Mouse (Mus musculus): ENCODE measurements around the gene Nop9. TPM values are rescaled to one million over a fixed set of nuclear protein-coding genes. Genes with fewer than 3 reads are reported as not detected.

Nop9 gene
- total RNA-seq, 2 experiments from 2014 or later = 9.0 to 9.4 TPM

- no peak for DNase-seq (ENCODE audit: low spot score)
These were observed 17.4 kb upstream of the Nop9 start for GRCm38 (mm10) chr14:55727889-55728685.

GRCm38 (mm10) chr14:55730116-55730515, 15.4 kb upstream of the Nop9 start:
- no peak for DNase-seq (ENCODE audit: low spot score)

DNA sequence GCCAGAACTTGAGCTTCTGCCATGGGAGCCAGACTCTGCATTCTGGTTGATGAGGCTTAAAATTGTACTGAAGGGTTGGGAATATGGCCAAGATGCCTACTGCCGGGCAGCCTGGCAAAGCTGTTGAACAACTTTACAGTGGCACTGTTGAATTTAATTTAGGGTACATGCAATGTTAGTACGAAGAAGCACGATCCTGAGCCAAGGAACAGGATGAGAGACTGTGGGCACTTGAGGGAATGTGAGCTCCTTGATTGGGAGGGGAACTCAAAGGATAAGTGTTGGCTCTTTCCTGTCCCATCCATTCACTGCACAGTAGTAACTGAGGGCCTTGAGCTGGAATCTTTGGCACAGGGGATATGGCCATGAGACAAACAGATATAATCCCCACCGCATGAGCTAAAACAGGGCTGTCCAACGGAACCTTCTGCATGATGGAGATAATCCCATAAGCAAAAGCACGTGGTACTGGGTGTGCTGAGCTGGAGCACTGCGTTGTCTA, 14.9 kb upstream of the Nop9 start:
- no peak for DNase-seq (ENCODE audit: low spot score)

DNA sequence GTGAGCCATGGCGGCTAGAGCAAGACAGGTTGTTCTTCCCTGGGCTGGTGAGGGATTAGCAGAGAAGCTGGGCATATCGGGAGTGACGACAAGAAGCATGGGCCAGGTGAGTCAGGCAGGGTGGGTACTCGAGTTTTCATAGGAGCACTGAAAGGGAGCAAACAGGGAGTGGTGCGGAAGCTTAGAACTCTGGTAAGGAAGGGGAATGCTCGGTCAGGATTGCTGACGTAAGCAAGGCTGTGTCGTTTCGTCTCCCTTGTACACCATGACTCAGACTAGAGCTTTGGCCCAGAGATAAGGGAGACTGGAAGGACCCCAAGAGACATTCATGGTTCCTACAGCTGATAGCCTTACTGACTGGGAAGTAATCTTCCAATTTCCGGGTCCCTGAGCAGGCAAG, 11.6 kb upstream of the Nop9 start:
- DNase-seq (ENCODE audit: low spot score) = no peak

DNA sequence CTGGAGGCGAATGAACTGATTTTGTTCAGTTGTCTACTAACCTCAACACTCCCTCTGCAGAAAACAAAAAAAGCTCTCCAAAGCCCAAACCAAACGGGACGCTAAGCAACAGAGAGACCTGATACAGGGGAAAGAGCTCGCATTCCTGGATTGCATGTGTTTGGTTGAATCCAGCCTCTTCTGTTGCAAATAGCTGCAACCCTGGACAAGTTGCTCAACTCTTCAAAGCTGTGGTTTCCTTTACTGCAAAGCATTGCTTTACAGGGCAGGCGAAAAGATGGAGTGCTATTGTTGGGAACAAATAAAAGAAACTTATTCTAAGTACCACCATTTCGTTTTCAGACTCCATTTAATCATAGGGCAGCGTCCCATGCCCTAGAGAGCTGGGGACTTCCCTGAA, 10.6 kb upstream of the Nop9 start:
- DNase-seq (ENCODE audit: low spot score) = no peak

DNA sequence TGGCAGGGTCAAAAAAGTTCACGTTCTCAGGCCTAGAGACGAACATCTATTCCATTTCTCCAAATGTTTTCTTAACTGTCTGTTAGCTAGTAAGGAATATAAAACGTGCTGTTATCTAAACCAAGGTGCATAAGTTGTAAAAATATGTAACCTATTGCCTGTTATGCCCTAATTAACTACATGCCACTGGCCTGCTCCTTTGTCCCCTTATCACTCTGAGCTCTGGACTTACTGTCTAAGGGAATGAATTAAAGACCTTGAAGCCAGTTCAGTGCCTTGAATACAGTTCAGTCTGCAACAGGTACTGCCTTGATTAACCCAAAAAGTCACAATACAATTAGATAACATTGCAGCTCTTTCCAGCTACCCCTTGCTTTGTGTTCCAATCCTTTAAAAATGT, 10.2 kb upstream of the Nop9 start:
- no peak for DNase-seq (ENCODE audit: low spot score)

DNA sequence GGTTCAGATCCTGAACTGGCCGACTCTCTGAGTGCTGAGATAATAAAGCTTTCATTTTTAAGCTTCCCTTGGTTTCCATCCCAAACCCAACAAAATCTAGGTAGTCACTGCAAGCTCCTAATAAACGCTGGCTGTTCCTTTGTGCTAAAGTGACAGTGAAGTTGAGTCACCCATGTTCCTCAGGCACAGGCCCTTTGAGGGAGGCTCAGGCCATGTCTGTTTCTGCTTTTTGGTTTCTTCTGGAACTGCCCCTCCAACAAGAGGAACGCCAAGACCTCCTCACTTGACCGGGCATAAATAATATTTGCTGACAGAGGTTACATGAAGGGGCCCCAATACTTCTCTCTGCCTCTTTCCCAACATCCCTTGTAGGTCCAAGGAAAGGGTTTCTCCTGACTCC, 9.7 kb upstream of the Nop9 start:
- no peak for DNase-seq (ENCODE audit: low spot score)

DNA sequence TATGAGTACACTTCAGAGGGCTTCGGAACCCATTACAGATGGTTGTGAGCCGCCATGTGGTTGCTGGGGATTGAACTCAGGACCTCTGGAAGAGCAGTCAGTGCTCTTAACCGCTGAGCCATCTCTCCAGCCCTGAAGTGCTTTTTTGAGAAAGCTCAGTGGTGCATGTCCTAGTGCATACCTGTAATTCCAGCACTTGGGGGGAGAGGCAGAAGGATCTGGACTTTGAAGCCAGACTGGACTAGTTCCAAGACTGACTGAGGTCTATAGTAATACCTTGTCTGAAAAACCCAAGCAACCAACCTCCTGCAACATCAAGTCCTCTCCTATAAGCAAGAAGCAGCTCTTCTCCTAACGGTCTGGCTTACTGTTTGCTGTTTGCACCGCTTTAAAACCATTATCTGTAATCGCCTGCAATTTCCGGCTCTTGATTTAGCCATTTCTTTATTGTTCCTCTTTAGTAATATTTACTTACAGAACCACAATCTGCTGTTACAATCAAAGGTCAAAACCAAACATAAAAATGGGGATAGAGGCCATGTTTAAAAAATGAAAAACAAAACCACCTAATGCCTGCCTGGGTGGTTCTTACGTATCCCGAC, 8.3 kb upstream of the Nop9 start:
- DNase-seq (ENCODE audit: low spot score) = no peak

DNA sequence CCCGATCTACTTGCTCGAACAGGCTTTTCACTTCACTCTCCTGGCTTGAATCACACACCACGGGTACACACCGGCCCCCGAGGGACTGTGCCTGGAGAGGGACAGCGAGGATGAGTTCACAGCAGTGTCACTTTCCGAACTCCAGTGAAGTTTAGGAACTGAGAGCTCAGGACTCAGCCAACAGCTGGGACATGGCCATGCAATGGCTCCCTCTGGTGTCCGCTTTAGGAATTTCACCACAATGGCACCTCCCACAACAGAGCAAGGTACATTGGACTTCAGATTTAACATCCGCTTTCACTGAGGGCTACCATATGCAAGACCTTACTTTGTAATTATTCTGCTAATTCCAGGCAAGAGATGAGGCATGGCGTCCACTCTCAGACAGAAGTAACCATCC, 1.8 kb upstream of the Nop9 start:
- DNase-seq (ENCODE audit: low spot score) = peak; percentile 89

DNA sequence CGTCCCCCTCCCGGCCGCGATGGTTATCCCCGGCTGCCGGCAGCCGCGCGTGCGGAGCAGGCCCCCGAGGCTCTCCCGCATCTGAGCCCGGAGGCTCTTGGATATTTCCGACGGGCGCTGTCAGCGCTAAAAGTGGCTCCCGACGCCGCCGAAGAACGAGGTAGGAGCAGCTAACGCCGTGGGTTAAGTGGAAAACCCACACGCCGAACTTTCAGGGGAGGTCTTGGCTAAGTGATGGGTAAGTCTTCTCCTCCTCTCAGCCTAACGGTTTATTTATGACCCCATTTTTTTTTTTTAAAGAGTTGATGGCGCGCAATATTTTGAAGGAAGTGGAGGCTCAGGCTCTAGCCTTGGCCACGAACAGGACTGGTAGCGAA, 356 bp downstream of the Nop9 start:
- DNase-seq (ENCODE audit: low spot score) = no peak

- no peak for DNase-seq (ENCODE audit: low spot score)
These were observed 1.8 kb downstream of the Nop9 start for GRCm38 (mm10) chr14:55747051-55747847.

DNA sequence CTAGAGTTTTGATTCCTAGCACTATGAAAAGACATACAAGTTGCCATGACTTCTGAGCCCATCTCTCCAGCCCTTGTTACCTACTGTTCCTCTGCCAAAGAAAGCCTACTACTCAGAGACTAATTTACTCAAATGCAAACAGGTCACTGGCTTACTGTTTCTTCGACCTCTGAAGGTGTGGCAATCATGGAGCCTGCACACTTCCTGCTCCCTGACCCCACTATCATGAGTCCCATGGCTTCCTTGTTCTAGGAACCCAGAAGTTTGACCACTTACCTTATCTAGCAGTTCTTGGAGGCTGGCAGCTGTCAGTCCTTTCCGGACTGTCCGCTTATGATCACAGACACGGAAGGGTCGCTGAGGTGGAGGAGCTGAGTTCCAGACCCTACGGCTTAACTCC, 12.1 kb downstream of the Nop9 start:
- DNase-seq (ENCODE audit: low spot score) = no peak

DNA sequence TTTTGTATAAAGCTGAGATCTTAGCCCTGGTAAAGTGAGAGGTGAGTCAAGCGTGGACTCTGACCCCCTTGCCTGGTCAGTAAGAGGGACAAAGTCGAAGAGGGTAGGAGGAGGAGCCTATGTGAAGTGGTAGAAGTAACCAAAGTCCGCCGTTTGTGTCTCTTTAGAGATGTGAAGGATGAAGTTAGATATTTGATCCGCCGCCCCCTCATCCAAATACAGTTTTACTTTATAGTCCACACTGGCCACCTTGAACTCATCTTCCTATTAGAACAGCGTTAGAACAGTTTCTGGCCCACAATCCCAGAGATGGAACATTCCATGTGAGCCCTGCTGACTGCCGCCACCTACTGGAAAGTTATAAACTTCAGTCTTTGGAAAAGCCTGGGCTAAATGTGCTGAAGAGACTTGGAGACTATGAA, 12.9 kb downstream of the Nop9 start, which contains the start of gene Cideb:
Gene Cideb (minus strand): TSS at position 96 of the 422 bp plus-strand sequence.
- peak; percentile 52 for DNase-seq (ENCODE audit: low spot score)

DNA sequence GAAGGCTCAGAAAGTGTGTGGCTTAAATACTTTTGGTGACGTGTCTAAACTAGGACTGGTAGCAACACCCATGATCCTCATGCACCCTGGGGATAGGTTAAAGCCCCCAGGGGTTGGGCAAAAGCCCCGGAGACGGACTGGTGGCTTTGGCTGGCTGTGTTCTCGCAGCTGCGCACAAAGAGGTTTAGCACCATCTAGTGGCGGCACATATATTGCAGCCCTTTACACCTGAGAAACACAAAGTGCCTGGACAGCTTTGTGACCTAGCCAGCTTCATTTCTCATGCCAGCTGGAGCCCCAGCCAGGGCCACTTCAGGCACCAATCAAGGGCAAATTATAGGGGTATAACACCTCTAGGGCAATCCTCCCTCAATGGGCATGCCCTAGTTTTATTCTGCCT, 14.7 kb downstream of the Nop9 start:
- DNase-seq (ENCODE audit: low spot score) = peak; percentile 85

DNA sequence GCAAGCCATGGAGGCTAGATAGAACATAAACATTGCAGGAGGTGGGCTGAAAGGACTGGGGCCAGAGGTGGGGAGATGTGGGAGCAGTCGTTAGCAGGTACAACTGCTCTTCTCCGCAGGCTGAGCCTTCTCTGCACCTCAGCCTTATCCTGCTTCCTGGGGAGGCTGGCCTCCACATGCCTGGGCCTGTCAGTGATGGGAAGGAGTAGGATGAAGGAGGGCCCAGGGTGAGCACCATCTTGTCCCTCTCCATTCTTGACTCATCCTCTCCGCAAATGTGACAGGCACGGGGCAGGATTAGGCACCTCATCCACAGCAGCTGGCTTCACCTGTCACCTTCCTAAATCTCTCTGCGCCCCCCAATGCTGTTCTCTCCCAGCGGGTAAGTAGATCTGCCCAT, 15.7 kb downstream of the Nop9 start, which contains the start of gene Ltb4r2:
Gene Ltb4r2 (plus strand): TSS at position 266 of the 400 bp plus-strand sequence.
- no peak for DNase-seq (ENCODE audit: low spot score)

DNA sequence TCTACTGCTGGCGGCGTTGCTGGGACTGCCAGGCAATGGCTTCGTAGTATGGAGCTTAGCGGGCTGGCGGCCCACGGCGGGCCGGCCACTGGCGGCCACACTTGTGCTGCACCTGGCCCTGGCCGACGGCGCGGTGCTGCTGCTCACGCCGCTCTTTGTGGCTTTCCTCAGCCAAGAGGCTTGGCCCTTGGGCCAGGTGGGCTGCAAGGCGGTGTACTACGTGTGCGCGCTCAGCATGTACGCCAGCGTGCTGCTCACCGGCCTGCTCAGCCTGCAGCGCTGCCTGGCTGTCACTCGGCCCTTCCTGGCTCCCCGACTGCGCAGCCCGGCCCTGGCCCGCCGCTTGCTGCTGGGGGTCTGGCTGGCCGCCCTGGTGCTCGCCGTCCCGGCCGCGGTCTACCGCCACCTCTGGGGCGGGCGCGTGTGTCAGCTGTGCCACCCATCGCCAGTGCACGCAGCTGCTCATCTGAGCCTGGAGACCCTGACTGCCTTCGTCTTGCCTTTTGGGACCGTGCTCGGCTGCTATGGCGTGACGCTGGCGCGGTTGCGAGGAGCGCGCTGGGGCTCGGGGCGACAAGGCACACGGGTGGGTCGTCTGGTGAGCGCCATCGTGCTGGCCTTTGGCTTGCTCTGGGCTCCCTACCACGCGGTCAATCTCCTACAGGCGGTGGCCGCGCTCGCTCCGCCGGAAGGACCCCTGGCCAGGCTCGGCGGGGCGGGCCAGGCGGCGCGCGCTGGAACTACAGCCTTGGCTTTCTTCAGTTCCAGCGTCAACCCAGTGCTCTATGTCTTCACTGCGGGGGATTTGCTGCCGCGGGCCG, 16.7 kb downstream of the Nop9 start:
- peak; percentile 29 for DNase-seq (ENCODE audit: low spot score)

DNA sequence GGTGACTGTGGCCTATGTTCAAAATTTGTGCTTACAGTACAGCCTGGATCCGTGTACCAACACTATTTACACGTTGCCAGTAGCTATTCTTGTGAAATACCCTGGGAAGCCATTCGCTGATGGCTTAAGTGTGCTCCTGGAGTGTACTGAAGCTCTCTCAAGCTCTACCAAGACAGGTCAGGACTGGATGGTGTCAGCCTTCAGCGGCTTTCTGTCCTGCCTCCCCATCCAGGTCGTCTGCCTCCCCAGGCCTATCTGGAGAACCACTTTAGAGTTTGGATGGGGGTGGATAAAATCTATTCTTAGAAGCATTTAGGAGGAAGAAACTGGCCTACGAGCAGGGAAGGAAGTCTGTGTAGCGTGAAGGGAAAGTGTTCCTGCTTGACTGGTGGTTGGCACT, 17.7 kb downstream of the Nop9 start:
- DNase-seq (ENCODE audit: low spot score) = no peak

DNA sequence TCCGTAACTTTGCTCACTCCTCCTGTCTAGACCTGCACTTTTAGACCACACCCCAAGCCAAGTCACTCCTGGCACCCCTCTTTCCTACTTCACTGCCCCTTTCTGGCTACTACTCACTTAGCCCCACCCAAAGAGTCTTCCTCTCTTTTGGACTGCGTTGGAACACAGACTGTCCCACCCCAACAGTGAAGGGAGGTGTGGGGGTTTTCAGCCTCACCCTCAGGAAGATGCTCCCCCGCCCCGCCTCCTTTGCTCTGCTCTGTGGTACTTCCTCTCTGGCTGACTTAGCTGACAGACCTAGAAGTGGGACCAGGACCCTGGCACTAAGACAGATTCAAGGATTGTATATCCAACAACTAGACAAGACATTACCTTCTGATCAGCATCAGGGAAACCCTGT, 20.2 kb downstream of the Nop9 start, which contains the start of gene Ltb4r1:
Gene Ltb4r1 (plus strand): TSS at position 267 of the 400 bp plus-strand sequence.
- DNase-seq (ENCODE audit: low spot score) = no peak

- no peak for DNase-seq (ENCODE audit: low spot score)
These were observed 22.3 kb downstream of the Nop9 start for GRCm38 (mm10) chr14:55767519-55768414.

DNA sequence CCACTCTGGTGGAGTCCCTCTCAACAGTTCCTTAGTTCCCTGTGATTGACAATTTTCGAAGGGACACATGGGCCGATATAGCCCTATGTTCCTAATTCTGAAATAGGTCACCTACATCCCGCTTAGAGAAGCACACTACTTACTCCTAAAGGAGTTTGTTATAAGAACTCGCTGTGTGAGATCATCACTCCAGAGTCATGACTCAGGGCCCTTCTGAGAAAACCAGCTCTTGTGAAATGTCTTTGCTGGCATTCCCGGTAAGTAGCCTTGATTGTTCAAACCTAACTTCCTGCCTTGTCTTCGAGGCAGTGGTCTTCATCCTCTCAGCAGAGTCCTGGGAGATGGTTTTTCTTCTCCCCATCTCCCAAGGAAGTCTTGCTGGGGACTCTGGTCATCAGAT, 23.1 kb downstream of the Nop9 start:
- no peak for DNase-seq (ENCODE audit: low spot score)

Measured in gastrocnemius, adult 18-20 months (tissue).